Mouse (Mus musculus) midbrain, embryonic 15.5 days (tissue): ENCODE results near the gene Zfp800. TPM values are rescaled to one million over a fixed set of nuclear protein-coding genes. Genes with fewer than 3 reads are reported as not detected.

Experiments
- ATAC-seq: fragments of 200-750 bp; cut with Nextera tagmentation; replicated peaks from 2 replicates; pipeline ENCODE4 v1.8.0; 2017; ENCODE audit warnings: moderate TSS enrichment
- H3K27ac ChIP-seq: fragments of 300-500 bp; sonication (generic); 2 replicates; pipeline ENCODE4 v1.5.1; 2015; ENCODE audit warnings: mild to moderate bottlenecking, inconsistent platforms
- H3K27me3 ChIP-seq: fragments of 300-500 bp; sonication (generic); replicated peaks from 2 replicates; pipeline ENCODE4 v1.6.1; 2015; ENCODE audit warnings: inconsistent platforms
- H3K36me3 ChIP-seq: fragments of 300-500 bp; sonication (generic); replicated peaks from 2 replicates; pipeline ENCODE4 v1.6.1; 2015; ENCODE audit warnings: inconsistent platforms
- H3K4me1 ChIP-seq: fragments of 300-500 bp; sonication (generic); 2 replicates; pipeline ENCODE4 v1.6.1; 2015; ENCODE audit warnings: inconsistent platforms
- H3K4me2 ChIP-seq: fragments of 300-500 bp; sonication (generic); 2 replicates; pipeline ENCODE4 v1.6.1; 2015; ENCODE audit warnings: inconsistent platforms, mild to moderate bottlenecking, moderate library complexity
- H3K4me3 ChIP-seq: fragments of 300-500 bp; sonication (generic); 2 replicates; pipeline ENCODE4 v1.5.1; 2015; ENCODE audit warnings: mild to moderate bottlenecking, inconsistent platforms
- H3K9ac ChIP-seq: fragments of 300-500 bp; sonication (generic); 2 replicates; pipeline ENCODE4 v1.6.1; 2015; ENCODE audit warnings: mild to moderate bottlenecking, inconsistent platforms
- H3K9me3 ChIP-seq: fragments of 300-500 bp; sonication (generic); 2 replicates; pipeline ENCODE4 v1.6.1; 2016; ENCODE audit warnings: inconsistent platforms
- WGBS: fragments of 180-500 bp; shearing (Covaris S2); methylation state at CpG from one replicate; pipeline ENCODE4 v1.1.7; 2015; ENCODE audit warnings: mixed read lengths; 5-methylcytosine and 5-hydroxymethylcytosine counted together
- polyA plus RNA-seq: library from polyadenylated mRNA; unstranded; fragments of >200 nt; fragmentation: Nextera tagmentation; extraction: Ambion mirVana; gene quantifications from 2 replicates; pipeline ENCODE4 v1.2.1, GENCODE M21; 2015

Gene Zfp800
- polyA plus RNA-seq, 1 experiment from 2014 or later: 22.2 TPM

GRCm38 (mm10) chr6:28221017-28221416, 176.8 kb downstream of the Zfp800 start:
- H3K9me3 ChIP-seq: no peaks in the 10 kb centered on the region
- no peaks in the 10 kb centered on the region for H3K36me3 ChIP-seq
- no peak overlapping the region for H3K27ac ChIP-seq
- no peaks in the 10 kb centered on the region for H3K27me3 ChIP-seq
- H3K4me3 ChIP-seq: no peak overlapping the region
- ATAC-seq: no peak
- 87% methylated on average over 4 of the region's 4 CpGs for WGBS
- no peak overlapping the region for H3K4me2 ChIP-seq
- H3K4me1 ChIP-seq: no peaks in the 10 kb centered on the region
- no peak overlapping the region for H3K9ac ChIP-seq

GRCm38 (mm10) chr6:28218386-28218785, 179.4 kb downstream of the Zfp800 start:
- no peak for ATAC-seq
- no peaks in the 10 kb centered on the region for H3K9me3 ChIP-seq
- H3K4me1 ChIP-seq: peaks cover 5% of the 10 kb centered on the region; the same call in 1 of the 2 replicates
- WGBS: 86% methylated on average over 8 of the region's 8 CpGs
- no peak overlapping the region for H3K4me3 ChIP-seq
- H3K27me3 ChIP-seq: no peaks in the 10 kb centered on the region
- H3K27ac ChIP-seq: no peak overlapping the region
- no peaks in the 10 kb centered on the region for H3K36me3 ChIP-seq
- no peak overlapping the region for H3K4me2 ChIP-seq
- H3K9ac ChIP-seq: no peak overlapping the region

- H3K4me1 ChIP-seq: peaks cover 5% of the 10 kb centered on the region; the same call in 1 of the 2 replicates
- H3K9me3 ChIP-seq: no peaks in the 10 kb centered on the region
- WGBS: under 1% methylated on average over 45 of the region's 87 CpGs
- ATAC-seq: peak; percentile 95
- peak overlapping the region; percentile 72 for H3K4me3 ChIP-seq
- no peaks in the 10 kb centered on the region for H3K36me3 ChIP-seq
- H3K4me2 ChIP-seq: peak overlapping the region; percentile 73
- peak overlapping the region; percentile 85 for H3K27ac ChIP-seq
- peak overlapping the region; percentile 78 for H3K9ac ChIP-seq
- H3K27me3 ChIP-seq: no peaks in the 10 kb centered on the region
These were observed 182.4 kb downstream of the Zfp800 start for GRCm38 (mm10) chr6:28215268-28215954.

GRCm38 (mm10) chr6:28214658-28215267, 183.0 kb downstream of the Zfp800 start:
- WGBS: 33% methylated on average over 13 of the region's 13 CpGs
- Histone ChIP-seq H3K4me2 (peak overlapping the region; percentile 73), H3K9ac (peak overlapping the region; percentile 78), H3K36me3 (no peaks in the 10 kb centered on the region), H3K27ac (peak overlapping the region; percentile 85), H3K4me1 (peaks cover 5% of the 10 kb centered on the region; the same call in 1 of the 2 replicates), H3K27me3 (no peaks in the 10 kb centered on the region), H3K4me3 (peak overlapping the region; percentile 72), H3K9me3 (no peaks in the 10 kb centered on the region)
- peak; percentile 64 for ATAC-seq

GRCm38 (mm10) chr6:28203454-28203853, 194.4 kb downstream of the Zfp800 start:
- Histone ChIP-seq H3K9ac (no peak overlapping the region), H3K4me3 (no peak overlapping the region), H3K4me2 (no peak overlapping the region), H3K4me1 (no peaks in the 10 kb centered on the region), H3K27ac (no peak overlapping the region), H3K27me3 (no peaks in the 10 kb centered on the region), H3K36me3 (no peaks in the 10 kb centered on the region), H3K9me3 (no peaks in the 10 kb centered on the region)
- ATAC-seq: no peak
- WGBS: 52% methylated on average over 4 of the region's 4 CpGs

GRCm38 (mm10) chr6:28202833-28203232, 195.0 kb downstream of the Zfp800 start:
- Histone ChIP-seq H3K36me3 (no peaks in the 10 kb centered on the region), H3K27ac (no peak overlapping the region), H3K9ac (no peak overlapping the region), H3K4me1 (no peaks in the 10 kb centered on the region), H3K9me3 (no peaks in the 10 kb centered on the region), H3K4me3 (no peak overlapping the region), H3K27me3 (no peaks in the 10 kb centered on the region), H3K4me2 (no peak overlapping the region)
- no peak for ATAC-seq
- 65% methylated on average over 6 of the region's 6 CpGs for WGBS

- no peak for ATAC-seq
- H3K4me2 ChIP-seq: no peak overlapping the region
- 76% methylated on average over 2 of the region's 2 CpGs for WGBS
These were observed 203.9 kb downstream of the Zfp800 start for GRCm38 (mm10) chr6:28193901-28194300.

GRCm38 (mm10) chr6:28191935-28192334, 205.9 kb downstream of the Zfp800 start:
- 89% methylated on average over 2 of the region's 2 CpGs for WGBS
- ATAC-seq: no peak

More at GRCm38 (mm10) chr6:28193901-28194300, 203.9 kb downstream of the Zfp800 start:
- H3K27me3 ChIP-seq: no peaks in the 10 kb centered on the region
- H3K9me3 ChIP-seq: no peaks in the 10 kb centered on the region
- no peak overlapping the region for H3K9ac ChIP-seq
- H3K27ac ChIP-seq: no peak overlapping the region
- no peaks in the 10 kb centered on the region for H3K36me3 ChIP-seq
- H3K4me3 ChIP-seq: no peak overlapping the region
- no peaks in the 10 kb centered on the region for H3K4me1 ChIP-seq

More at GRCm38 (mm10) chr6:28191935-28192334, 205.9 kb downstream of the Zfp800 start:
- no peaks in the 10 kb centered on the region for H3K36me3 ChIP-seq
- no peak overlapping the region for H3K27ac ChIP-seq
- no peak overlapping the region for H3K9ac ChIP-seq
- no peak overlapping the region for H3K4me3 ChIP-seq
- no peaks in the 10 kb centered on the region for H3K9me3 ChIP-seq
- no peaks in the 10 kb centered on the region for H3K4me1 ChIP-seq
- no peak overlapping the region for H3K4me2 ChIP-seq
- H3K27me3 ChIP-seq: no peaks in the 10 kb centered on the region

Other genes starting within 250 kb of the Zfp800 start
- gene Arf5, start 25.6 kb upstream of the Zfp800 start, polyA plus RNA-seq: 414 and 435 TPM in 2 replicates
- not detected in 2 replicates for gene Fscn3, start 29.8 kb upstream of the Zfp800 start, polyA plus RNA-seq
- gene Gcc1, start 30.4 kb upstream of the Zfp800 start, polyA plus RNA-seq: 12.1 and 13.5 TPM in 2 replicates
- gene Pax4, start 51.3 kb upstream of the Zfp800 start, polyA plus RNA-seq: not detected in 2 replicates
- gene Snd1, start 77.1 kb upstream of the Zfp800 start, polyA plus RNA-seq: 79.7 and 82.0 TPM in 2 replicates